Mouse (Mus musculus) sigmoid colon, adult 10 weeks (tissue): ENCODE data around the gene Gdf1. TPM values are rescaled to one million over a fixed set of nuclear protein-coding genes. Genes with fewer than 3 reads are reported as not detected.

ENCODE experiments used
- polyA plus RNA-seq: library from polyadenylated mRNA; stranded (reverse); fragments of 350-450 nt; fragmentation: Illumina TruSeq; extraction: RNeasy Lipid Tissue Mini Kit (QIAGEN cat#74804); gene quantifications from one replicate; pipeline ENCODE4 v1.2.3, GENCODE M21; 2014; ENCODE audit warnings: low read depth, low replicate concordance

Gdf1 gene
- not detected for polyA plus RNA-seq

GRCm38 (mm10) chr8:70329124-70329834, at the start of gene Gdf1:
TSS of gene Gdf1 (plus strand) at chr8:70329817.

GRCm38 (mm10) chr8:70282603-70283135, 46.9 kb upstream of the Gdf1 start, which contains the start of gene Homer3:
TSS of gene Homer3 (plus strand) at chr8:70282827.

GRCm38 (mm10) chr8:70302358-70302890, 27.2 kb upstream of the Gdf1 start, which contains the start of the genes Ddx49 and Cope:
TSS of gene Ddx49 (minus strand) at chr8:70302489.
TSS of gene Cope (plus strand) at chr8:70302518.

GRCm38 (mm10) chr8:70315624-70316510, 13.8 kb upstream of the Gdf1 start, which contains the start of gene Cers1:
TSS of gene Cers1 (plus strand) at chr8:70315775.

GRCm38 (mm10) chr8:70353194-70353817, 23.7 kb downstream of the Gdf1 start, which contains the start of gene Upf1:
TSS of gene Upf1 (minus strand) at chr8:70353278.

GRCm38 (mm10) chr8:70373397-70374317, 44.0 kb downstream of the Gdf1 start, which contains the start of gene Comp:
TSS of gene Comp (plus strand) at chr8:70373558.

Other genes starting within 250 kb of the Gdf1 start
- not detected for gene Hapln4, start 246.4 kb upstream of the Gdf1 start, polyA plus RNA-seq
- not detected for gene Ncan, start 208.9 kb upstream of the Gdf1 start, polyA plus RNA-seq
- 1.4 TPM for gene Nr2c2ap, start 198.5 kb upstream of the Gdf1 start, polyA plus RNA-seq
- 1.4 TPM for gene Rfxank, start 190.7 kb upstream of the Gdf1 start, polyA plus RNA-seq
- 6.0 TPM for gene Borcs8, start 190.3 kb upstream of the Gdf1 start, polyA plus RNA-seq
- gene Mef2b, start 190.1 kb upstream of the Gdf1 start, polyA plus RNA-seq: not detected
- 4.3 TPM for gene Tmem161a, start 157.5 kb upstream of the Gdf1 start, polyA plus RNA-seq
- gene Slc25a42, start 117.5 kb upstream of the Gdf1 start, polyA plus RNA-seq: 2.3 TPM
- 7.2 TPM for gene Sugp2, start 95.6 kb upstream of the Gdf1 start, polyA plus RNA-seq
- 0.79 TPM for gene Armc6, start 95.4 kb upstream of the Gdf1 start, polyA plus RNA-seq
- not detected for gene Homer3, start 47.0 kb upstream of the Gdf1 start, polyA plus RNA-seq
- gene Ddx49, start 27.3 kb upstream of the Gdf1 start, polyA plus RNA-seq: 5.1 TPM
- gene Cope, start 27.3 kb upstream of the Gdf1 start, polyA plus RNA-seq: 1.3 TPM
- not detected for gene Cers1, start 14.0 kb upstream of the Gdf1 start, polyA plus RNA-seq
- 3.8 TPM for gene Upf1, start 23.5 kb downstream of the Gdf1 start, polyA plus RNA-seq
- not detected for gene Comp, start 43.7 kb downstream of the Gdf1 start, polyA plus RNA-seq
- 2.8 TPM for gene Crtc1, start 109.8 kb downstream of the Gdf1 start, polyA plus RNA-seq
- gene Klhl26, start 147.2 kb downstream of the Gdf1 start, polyA plus RNA-seq: 2.3 TPM
- not detected for gene Tmem59l, start 157.5 kb downstream of the Gdf1 start, polyA plus RNA-seq
- not detected for gene Crlf1, start 163.3 kb downstream of the Gdf1 start, polyA plus RNA-seq
- 2.6 TPM for gene Rex1bd, start 176.9 kb downstream of the Gdf1 start, polyA plus RNA-seq
- 2.6 TPM for gene Uba52, start 181.0 kb downstream of the Gdf1 start, polyA plus RNA-seq
- gene Fkbp8, start 197.9 kb downstream of the Gdf1 start, polyA plus RNA-seq: 8.5 TPM
- gene Kxd1, start 198.1 kb downstream of the Gdf1 start, polyA plus RNA-seq: 9.0 TPM
- gene Ell, start 209.6 kb downstream of the Gdf1 start, polyA plus RNA-seq: 0.98 TPM